Mouse (Mus musculus): Measurements from ENCODE around the gene 2410137M14Rik.
"Not testable (repeated sequence)": the region's sequence is repeated elsewhere in the genome, so short reads cannot be mapped to it uniquely, and the experiment has no call there.

Gene 2410137M14Rik

DNA sequence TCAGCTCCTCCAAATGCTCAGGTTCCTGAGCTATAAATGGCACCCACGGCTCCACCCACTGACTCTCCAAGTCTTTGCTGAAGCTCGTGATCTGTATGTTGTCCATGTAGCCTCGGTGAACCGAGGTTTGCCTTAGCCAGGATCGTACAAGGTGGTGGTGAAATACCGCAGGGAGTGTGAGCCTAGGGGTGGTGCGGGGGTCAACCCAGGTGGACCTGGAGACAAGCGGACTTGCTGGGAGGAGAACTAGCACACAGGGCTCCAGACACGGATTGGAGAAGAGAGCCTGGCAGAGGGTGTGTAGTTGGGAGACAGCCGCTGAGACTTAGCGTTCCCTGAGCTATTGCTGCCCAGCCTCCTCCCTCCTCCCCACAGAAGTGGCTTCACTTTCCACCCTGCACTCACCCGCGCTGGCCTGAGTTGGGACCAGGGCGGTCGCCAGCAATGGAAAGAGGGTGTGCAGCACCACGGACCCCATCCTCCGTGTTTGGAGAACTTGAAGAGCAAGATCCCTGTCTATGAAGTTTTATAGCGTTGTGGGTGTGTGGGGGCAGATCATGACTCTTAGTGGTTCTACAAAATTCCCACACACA is at the start of gene 2410137M14Rik:
TSS of gene 2410137M14Rik (minus strand) at position 17 of the 593 bp plus-strand sequence.
- DNase-seq = no peak

DNA sequence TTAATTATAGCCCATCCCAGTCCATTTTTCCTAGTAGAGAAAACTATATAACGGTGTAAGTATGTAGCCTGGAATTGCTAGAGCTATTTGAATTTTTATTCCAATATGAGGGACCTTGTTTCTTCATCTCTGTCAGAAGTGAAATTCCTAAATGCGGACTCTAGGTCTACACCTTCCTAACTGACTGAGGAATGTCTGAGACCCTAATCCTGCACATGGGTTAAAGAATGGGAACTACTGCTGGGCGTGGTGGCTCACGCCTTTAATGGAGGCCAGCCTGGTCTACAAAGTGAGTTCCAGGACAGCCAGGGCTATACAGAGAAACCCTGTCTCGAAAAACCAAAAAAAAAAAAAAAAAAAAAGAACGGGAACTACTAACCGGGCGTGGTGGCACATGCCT is 48.1 kb upstream of the 2410137M14Rik start:
- DNase-seq = no peak

DNA sequence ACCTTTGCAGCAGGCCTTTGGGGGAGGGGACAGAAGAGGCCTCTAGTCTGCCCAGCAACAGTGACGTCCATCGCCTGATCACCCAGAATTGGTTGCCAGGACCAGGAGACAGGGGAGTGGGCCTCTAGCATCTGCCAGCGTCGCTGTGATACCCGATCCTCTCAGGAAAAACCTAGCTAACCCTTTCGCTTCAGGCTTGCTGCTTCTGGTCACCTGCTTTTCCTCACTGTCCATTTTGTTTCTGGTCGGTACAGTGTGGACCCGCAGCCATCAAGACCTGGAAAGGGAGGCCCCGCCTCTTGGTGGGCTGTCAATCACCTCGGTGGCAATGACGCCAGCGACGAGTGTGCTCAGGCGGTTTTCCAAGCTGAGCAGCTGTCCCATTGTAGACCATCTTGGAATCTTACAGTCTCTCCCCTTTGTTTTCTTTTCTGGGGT is 47.7 kb upstream of the 2410137M14Rik start:
- peak; percentile 96 for DNase-seq

DNA sequence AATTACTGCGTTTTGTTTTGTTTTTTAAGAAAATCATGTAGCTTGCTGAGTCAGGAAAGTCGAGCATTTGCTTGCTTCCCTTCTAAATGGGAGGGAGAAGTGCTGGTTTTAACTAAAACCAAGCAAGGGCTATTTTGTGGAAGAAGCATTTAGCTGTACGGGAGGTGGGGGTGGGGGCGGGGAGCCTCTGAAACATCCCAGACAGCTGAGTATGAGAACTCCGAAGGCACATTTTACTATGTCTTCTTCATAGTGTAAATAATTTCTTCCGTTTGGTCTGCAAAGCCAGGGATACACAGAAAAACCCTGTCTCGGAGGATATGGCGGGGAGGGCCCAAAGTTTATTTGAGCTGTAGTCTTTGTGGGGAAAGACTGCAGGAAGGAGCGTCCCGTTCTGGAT is 47.2 kb upstream of the 2410137M14Rik start:
- no peak for DNase-seq

DNA sequence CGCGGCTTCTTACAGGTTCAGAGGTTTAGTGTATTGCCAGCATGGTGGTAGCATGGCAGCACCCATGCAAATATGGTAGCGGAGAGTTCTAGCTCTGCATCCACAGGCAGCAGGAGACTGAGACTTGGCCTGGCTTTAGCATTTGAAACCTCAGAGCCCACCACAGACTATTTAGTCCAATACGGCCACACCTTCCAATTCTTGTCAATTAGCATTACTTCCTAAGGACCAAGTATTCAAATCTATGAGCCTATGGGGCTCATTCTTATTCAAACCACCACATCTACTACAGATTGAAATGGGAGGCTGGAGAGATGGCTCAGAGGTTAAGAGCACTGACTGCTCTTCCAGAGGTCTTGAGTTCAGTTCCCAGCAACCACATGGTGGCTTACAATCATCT is 46.4 kb upstream of the 2410137M14Rik start:
- no peak for DNase-seq

DNA sequence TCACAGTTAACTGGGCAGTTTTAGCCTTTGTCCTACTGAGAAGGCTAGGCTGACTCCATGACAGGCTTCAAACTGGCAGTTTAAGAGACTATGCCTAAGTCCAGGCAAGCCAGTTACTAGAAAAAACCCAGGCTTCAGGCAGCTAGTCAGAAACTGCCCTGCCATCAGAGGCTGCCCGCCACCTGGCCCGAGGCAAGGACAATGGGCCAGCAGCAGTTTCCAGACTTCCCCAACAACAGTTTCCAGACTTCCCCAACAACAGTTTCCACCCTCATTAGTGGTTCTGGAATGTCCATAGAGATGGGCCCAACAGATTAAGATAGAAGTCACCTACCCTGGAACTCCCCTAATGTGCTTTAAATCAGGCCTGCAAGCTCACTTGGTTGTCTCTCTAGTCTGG is 45.4 kb upstream of the 2410137M14Rik start:
- DNase-seq = no peak

DNA sequence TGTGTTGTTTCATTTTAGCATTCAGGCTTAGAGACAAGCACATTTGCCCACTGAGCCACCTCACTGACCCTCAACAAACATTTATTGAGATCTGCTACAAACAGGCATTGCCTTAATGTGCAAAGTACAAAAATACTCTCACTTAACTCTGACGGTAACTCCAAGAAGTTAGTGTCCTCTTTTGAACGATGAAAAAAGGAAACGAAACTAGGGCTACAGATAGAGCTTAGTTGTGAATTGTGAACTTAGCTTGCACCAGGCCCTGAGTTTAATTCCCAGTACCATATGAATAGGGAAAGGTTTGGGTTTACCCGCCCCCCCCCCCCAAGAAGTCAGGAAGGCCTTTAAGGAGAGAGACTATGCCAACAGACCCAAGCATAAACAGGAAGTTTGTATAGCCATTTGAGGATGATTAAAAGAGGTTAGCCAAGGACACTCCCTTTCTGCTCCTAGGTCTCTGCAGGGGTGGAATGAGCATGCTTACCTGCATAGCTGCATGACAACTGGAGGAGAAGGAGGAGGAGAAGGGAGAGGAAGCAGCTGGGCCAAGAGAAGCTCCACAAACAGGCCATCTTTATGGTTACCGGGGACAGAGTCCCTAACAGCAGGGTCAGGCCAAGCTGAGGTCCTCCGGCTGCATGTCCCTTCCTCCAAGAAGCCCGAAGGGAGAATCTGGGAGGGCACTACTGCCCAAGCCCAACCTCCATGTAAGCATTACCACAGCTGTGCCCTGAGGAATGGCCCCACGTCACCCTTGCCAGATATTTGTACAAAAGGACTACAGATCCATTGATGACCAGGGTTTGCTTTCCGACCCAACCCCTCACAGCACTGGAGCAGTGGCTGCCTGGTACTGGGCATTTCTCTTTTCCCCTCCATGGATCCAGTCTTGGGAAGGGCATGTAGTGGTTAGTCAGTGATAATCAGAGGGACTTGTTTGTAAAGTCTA is 41.9 kb upstream of the 2410137M14Rik start, which contains the start of gene Mog:
TSS of gene Mog (minus strand) at position 771 of the 949 bp plus-strand sequence.
- DNase-seq = no peak

DNA sequence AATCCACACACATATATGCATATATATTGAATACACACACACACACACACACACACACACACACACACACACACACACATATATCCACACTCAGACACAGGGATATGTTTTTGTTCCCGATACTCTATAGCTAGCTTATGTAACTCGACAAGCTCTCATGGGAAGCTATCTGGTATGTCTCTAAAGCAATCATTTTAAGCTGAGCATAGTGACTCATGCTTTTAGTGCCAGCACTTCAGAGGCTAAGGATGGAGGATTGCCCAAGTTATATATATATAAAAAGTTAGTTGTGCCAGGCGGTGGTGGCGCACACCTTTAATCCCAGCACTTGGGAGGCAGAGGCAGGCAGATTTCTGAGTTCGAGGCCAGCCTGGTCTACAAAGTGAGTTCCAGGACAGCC is 38.2 kb upstream of the 2410137M14Rik start:
- DNase-seq = not testable (repeated sequence)

DNA sequence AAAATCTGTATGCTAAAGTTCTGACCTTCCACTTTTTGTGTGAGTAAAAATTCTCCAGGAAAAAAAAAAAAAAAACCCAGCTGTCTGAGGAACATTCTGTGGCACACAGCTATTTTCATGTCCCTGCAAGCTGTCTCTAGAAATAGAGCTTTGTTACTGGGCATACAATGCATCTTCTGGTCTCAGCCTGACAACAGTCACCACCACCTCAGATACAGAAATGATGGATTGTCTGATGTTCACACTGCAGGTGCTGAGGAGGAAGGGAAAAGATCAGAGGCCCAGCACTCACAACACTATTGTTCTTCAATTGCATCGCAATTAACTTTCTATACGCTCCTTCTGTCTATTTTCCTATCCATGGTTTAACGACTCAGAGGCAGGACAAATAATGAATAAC is 37.3 kb upstream of the 2410137M14Rik start:
- DNase-seq = no peak

DNA sequence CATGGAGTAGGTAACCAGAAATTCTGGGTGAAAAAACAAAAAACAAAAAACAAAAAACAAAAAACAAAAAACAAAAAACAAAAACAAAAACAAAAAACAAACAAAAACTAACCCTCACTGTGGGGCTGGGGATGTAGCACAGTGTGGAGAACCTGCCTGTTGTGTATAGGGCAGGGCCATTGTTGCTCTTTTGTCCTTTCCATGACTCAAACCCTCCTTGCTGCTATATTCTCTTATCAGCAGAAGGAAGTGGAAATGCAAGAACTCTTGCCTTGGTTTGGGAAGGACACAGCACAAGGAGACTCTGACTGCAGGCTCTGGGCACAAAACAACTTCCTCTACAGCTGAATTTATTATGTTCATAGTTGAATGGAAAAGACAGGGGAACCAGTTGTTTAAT is 35.3 kb upstream of the 2410137M14Rik start:
- no peak for DNase-seq

DNA sequence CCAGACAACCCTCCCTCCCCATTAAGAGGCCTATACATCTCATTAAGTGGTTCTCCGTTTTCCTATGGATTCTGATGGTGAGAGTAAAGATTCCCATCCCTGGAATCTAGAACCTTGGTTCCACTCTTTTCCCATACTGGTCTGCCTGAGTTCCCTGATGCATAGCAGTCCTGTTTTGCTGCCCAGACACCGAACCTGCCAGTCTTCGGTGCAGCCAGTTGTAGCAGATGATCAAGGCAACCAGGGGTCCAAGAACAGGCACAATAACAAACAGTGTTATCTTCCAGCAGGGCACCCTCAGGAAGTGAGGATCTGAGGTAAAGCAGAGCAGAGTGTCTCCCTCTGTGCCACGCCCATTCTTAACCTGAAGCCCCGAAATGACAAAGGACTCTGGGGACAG is 31.1 kb upstream of the 2410137M14Rik start:
- no peak for DNase-seq

DNA sequence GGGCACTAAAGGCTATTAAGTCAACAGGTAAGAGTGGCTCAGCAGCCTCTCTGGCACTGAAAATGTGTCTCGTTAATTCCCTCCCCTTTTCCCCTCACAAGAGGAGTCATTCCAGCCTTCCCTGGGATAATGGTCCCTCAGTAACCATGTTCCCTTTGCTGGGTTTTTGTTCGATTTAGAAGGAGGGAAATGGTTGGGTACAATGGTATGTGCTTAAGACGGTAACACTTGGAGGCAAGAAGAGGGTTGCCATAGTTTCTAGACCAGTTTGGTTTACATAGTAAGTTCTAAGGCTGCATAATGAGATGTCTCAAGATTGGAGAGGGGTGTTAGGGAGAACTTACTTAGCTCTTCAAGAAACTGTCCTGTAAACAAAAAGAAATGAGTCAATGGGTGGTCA is 30.7 kb upstream of the 2410137M14Rik start:
- no peak for DNase-seq

DNA sequence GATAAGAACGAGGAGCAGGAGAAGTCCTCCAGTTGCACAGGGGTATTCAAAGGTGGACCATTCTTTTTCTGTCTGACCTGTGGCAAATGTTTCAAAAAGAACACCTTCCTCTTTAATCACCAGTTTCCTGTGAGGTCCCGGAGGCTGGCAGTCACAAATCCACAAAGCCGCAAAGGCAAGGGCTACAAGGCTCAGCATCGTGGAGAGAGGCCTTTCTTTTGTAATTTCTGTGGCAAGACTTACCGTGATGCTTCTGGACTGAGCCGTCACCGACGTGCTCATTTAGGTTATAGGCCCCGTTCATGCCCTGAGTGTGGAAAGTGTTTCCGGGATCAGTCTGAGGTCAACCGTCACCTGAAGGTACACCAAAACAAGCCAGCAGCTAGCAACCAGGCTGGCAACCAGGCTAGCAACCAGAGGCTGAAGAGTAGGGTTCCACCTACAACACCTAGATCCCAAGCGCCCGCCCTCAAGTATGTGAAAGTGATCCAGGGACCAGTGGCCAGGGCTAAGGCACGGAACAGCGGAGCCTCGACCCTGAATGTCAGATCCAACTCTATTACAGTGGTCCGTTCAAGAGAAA is 28.5 kb upstream of the 2410137M14Rik start:
- DNase-seq = no peak

DNA sequence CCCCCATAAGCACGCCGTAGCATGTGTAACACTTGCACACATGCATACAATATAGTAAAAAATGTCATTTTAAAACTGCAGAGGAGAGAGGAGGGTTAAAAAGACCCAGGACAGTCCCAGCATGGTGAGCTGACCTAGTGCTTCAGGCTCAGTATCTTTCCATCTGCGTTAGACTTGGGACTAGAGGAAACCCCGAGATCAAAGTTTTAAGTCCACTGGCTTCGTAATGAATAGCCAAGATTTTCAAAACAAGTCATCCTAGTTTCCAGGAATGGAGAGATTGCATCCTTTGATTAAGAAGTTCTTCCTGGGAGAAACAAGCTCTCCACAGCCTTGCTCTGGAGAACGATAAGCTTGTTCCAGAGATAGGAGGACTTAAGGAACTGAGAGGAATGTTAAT is 27.1 kb upstream of the 2410137M14Rik start:
- DNase-seq = no peak

DNA sequence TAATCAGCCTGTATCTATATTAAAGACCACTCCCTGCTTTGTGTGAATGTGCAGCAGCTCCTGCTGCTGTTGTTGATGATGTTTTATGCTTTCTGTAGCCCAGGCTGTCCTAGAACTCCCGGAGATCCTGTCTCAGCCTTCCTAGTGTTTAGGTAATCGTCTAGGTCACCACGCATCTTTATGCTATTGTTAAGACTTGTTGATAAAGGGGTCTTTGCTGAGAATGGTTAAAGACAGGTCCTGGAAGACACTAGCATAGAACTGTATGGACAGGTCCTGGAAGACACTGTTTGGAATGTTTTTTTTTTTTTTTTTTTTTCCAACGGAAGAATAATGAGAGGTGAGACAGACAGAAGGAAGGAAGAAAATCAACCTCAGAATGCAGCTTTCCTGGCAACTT is 22.3 kb upstream of the 2410137M14Rik start:
- no peak for DNase-seq

DNA sequence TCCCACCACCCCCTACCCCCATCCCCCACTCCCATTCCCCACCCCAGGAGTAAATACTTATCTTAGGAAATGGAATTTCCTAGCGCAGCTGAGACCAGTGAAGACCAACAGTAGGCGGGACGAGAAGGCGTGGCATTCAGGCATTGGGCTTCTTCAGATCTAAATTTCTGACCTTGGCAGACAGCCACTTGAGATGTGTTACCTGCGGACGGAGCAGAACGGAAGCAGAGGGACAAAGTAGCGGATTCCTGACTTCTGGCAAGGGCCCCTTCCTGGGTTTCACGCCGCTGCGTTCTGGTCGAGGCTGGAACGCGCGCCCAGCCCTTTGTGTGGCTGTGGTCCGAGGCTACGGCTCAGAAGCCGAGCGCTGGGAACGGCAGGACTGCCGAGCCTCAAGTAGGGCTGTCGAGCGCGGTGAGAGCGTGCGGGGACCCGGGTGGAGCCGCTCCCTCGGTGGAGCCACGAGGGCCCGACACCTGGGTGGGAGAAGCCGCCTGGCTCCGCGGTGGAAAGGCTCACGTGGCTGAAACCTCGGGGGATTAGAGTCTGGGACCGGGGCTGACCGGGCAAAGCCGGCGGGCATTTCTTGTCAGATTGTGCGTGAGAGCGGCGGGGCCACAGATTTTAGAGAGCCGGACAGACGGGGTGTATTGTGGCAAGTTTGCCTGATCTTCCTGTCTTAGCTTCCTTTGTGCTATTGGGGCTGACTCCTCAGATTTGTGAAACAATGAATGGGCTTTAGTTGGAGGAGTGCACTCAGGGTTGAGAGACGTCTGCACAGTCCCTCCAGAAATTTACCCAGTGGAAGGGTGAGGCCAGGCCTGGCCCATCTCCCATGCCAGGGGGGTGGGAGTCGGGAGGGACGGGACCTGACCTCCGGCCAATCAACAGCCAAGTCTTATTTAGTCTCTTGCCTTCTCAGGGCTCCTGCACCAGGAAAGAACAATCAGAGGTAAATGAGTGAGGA is 21.6 kb upstream of the 2410137M14Rik start:
- peak; percentile 65 to 66 for DNase-seq

DNA sequence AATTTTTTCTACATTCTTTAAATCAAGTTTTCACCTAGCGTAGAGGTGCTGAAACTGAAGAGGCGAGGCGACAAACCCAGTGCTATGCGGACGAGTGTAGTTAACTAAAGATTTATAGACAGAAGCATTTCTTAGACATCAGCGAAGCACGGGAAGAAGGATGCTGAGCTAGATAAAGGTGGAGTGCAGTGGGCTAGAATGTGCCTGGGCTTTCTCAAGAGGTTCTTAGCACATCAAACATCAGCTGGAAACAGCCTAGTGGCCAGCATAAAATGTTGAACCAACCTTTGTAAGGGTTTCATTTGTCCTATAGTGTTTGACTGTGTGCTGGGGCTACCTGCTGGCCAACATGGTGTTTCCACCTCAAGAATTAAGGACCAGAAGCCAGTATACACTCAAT is 19.8 kb upstream of the 2410137M14Rik start, which contains the start of gene Zfp57:
TSS of gene Zfp57 (plus strand) at position 301 of the 400 bp plus-strand sequence.
- no peak for DNase-seq

DNA sequence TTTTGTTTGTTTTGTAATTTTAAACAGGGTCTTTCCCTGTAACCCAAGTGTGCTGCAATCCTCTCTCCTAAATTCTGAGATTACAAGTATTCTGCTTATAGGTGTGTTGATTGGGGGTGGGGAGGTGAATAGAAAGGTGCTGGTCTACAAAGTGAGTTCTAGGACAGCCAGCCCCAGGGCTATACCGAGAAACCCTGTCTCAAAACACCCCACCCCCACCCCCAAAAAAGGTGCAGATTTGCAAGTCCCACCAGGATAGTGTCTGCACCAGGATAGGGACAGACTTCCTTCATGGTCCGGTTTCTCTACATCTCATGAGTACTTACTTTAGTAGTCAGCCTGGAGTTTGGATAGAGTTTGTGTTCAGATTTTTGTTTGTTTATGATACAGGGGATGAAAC is 17.4 kb upstream of the 2410137M14Rik start:
- no peak for DNase-seq

DNA sequence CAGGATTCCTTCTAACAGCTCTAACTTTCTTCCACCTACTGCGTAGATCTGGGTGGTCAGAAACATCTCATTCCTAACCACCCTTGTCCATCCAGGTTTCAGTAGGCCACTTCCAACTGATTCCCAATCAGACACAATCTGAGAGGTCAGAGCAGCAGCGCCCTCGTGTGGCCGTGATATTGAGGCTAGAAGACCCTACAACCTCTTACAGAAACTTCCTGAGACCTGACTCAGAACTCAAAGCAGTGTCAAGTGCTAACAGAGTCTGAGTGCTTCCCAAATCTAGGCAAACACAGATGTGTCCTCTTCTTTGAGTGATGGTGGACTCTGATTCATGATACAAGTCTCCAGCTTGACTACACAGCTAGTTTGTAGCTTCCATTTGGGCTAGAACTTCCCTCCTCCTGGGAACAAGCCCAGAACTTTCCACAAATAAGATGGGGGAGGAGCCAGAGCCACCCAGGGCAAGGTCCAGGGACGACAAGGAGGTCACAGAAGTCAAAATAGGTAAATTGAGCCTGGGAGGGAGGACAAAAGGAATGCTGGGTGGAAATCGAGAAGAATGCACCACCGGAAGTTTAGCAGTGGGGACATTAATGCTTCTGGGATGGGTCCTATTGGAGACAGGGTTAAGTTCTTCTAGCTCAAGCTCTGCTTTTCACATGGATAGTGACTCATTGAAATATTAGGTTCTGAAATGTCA is 16.1 kb upstream of the 2410137M14Rik start:
- DNase-seq = peak; percentile 80 to 91

DNA sequence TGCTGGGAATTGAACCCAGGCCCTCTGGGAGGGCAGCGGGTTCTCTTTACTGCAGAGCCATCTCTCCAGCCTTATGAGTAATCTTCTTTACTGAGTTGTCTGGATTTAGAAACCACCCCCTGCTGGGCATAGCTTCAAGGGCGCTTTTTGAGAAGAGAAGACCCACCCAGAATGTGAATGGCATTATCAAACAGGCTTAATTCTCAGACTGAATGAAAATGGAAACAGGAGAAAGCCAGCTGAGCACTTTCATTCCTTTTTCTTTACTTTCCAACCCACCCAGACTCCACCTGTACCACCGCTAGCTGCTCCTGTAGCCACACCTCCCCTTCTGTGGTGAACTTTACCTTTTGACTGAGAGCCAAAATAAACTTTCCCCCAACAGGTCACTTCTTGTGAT is 14.4 kb upstream of the 2410137M14Rik start:
- DNase-seq = no peak

DNA sequence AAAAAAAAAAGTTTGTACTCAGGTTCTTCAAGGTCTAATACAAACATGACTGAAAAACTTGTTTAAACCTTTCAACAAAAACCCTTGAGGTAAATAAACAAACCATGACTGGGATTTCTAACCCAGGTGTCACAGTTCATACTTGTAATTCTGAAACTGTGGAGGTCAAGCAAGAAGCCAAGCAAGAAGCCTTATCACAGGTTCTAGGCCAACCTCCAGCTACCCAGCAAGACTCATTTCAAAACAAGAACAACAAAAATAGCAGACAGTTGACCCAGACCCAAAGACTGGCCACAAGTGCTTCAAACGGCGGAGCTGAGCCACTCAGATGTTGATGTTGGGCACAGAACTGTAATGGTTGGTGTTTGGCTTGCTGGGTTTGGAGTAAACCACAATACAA is 13.5 kb upstream of the 2410137M14Rik start:
- no peak for DNase-seq

All from cerebellum, postnatal 25 days (tissue).